Mouse (Mus musculus) heart, postnatal 4 days (tissue): ENCODE data around the gene Snx9. TPM values are rescaled to one million over a fixed set of nuclear protein-coding genes. Genes with fewer than 3 reads are reported as not detected.

Source experiments
- DNase-seq: peaks from one replicate; pipeline ENCODE4 v3.0.0; 2021
- total RNA-seq, 2 experiments: library from RNA; stranded (reverse); gene quantifications; 2 replicates each; pipeline ENCODE4 v1.2.3; 2021

Snx9 gene
- total RNA-seq, 2 experiments from 2014 or later = 38.0 to 39.0 TPM

GRCm38 (mm10) chr17:5886181-5886810 lies 45.2 kb downstream of the Snx9 start:
- DNase-seq = no peak

GRCm38 (mm10) chr17:5886943-5887800 lies 46.0 kb downstream of the Snx9 start:
- DNase-seq = no peak

- DNase-seq = peak; percentile 93
These were observed 49.3 kb downstream of the Snx9 start for GRCm38 (mm10) chr17:5890429-5890828.

GRCm38 (mm10) chr17:5891933-5892683 lies 51.0 kb downstream of the Snx9 start:
- no peak for DNase-seq

- no peak for DNase-seq
These were observed 52.0 kb downstream of the Snx9 start for GRCm38 (mm10) chr17:5893092-5893491.

- DNase-seq = no peak
These were observed 52.5 kb downstream of the Snx9 start for GRCm38 (mm10) chr17:5893574-5894148.

GRCm38 (mm10) chr17:5896066-5896465 lies 54.9 kb downstream of the Snx9 start:
- no peak for DNase-seq

GRCm38 (mm10) chr17:5896607-5897006 lies 55.5 kb downstream of the Snx9 start:
- no peak for DNase-seq

GRCm38 (mm10) chr17:5897326-5898200 lies 56.4 kb downstream of the Snx9 start:
- DNase-seq = no peak

- DNase-seq = no peak
These were observed 58.1 kb downstream of the Snx9 start for GRCm38 (mm10) chr17:5899251-5899650.

- DNase-seq = no peak
These were observed 60.3 kb downstream of the Snx9 start for GRCm38 (mm10) chr17:5901381-5901780.

- no peak for DNase-seq
These were observed 62.6 kb downstream of the Snx9 start for GRCm38 (mm10) chr17:5903630-5904301.

- no peak for DNase-seq
These were observed 68.6 kb downstream of the Snx9 start for GRCm38 (mm10) chr17:5909681-5910080.

GRCm38 (mm10) chr17:5911591-5911990 lies 70.5 kb downstream of the Snx9 start:
- no peak for DNase-seq

GRCm38 (mm10) chr17:5912797-5913196 lies 71.7 kb downstream of the Snx9 start:
- no peak for DNase-seq

- DNase-seq = peak; percentile 21
These were observed 73.1 kb downstream of the Snx9 start for GRCm38 (mm10) chr17:5914217-5914616.

GRCm38 (mm10) chr17:5921954-5922353 lies 80.8 kb downstream of the Snx9 start:
- DNase-seq = no peak

- DNase-seq = peak; percentile 44
These were observed 82.2 kb downstream of the Snx9 start for GRCm38 (mm10) chr17:5923281-5923680.

GRCm38 (mm10) chr17:5924238-5924637 lies 83.1 kb downstream of the Snx9 start:
- no peak for DNase-seq

- no peak for DNase-seq
These were observed 85.6 kb downstream of the Snx9 start for GRCm38 (mm10) chr17:5926710-5927109.

GRCm38 (mm10) chr17:5929031-5929430 lies 87.9 kb downstream of the Snx9 start:
- no peak for DNase-seq
